Mouse (Mus musculus) neutrophil, adult 5-6 weeks (primary cell): ENCODE measurements around the gene Scamp1. TPM values are rescaled to one million over a fixed set of nuclear protein-coding genes. Genes with fewer than 3 reads are reported as not detected.

Experiments
- ATAC-seq: fragments of 151-379, 151-347 bp; 2 replicates; pipeline ENCODE4 v1.8.0; 2017; ENCODE audit warnings: mild to moderate bottlenecking, moderate TSS enrichment; ENCODE audit not compliant: insufficient number of reproducible peaks, poor library complexity, low FRiP score, severe bottlenecking; ENCODE audit errors: extremely low read depth
- total RNA-seq: library from RNA; stranded (forward); fragments of 200-1000 nt; gene quantifications from 2 replicates; pipeline ENCODE4 v1.2.3, GENCODE M21; 2017

The Scamp1 gene
- total RNA-seq, 1 experiment from 2014 or later, result 4.4 TPM

DNA sequence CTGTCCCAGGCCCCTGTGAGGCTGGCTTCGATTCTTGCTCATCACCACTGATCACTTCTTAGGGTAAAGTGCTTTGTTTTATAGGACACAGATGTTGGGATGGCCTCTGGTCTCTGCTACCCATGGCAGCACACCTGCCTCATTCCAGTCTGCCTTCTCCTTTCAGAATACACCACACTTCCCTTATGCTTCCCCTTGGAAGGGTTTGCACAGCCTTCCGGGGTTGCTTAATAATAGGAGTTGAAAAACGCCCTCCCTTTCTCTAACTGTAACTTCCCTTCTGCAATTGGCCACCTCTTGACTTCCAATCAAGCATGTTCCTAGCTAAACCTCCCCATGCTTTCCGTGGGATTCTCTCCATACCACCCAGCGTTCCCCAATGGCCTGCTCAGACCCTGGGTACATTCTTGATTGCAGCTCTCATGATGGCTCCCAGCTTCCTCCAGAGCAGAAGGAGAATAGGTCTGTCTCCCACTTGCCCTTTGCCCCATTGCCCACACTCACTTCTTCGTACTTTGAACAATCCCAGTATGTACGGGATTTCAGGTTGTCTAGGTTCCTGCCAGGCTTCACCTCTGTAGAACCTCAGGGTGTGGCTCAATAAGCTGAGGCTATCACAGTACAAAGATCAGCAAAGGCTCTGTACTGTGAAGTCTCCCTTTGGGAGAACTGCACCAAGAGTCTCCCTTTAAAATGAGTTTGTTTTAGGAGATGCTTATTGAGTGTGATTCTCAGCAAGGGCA lies 126.0 kb downstream of the Scamp1 start:
- no peak for ATAC-seq

DNA sequence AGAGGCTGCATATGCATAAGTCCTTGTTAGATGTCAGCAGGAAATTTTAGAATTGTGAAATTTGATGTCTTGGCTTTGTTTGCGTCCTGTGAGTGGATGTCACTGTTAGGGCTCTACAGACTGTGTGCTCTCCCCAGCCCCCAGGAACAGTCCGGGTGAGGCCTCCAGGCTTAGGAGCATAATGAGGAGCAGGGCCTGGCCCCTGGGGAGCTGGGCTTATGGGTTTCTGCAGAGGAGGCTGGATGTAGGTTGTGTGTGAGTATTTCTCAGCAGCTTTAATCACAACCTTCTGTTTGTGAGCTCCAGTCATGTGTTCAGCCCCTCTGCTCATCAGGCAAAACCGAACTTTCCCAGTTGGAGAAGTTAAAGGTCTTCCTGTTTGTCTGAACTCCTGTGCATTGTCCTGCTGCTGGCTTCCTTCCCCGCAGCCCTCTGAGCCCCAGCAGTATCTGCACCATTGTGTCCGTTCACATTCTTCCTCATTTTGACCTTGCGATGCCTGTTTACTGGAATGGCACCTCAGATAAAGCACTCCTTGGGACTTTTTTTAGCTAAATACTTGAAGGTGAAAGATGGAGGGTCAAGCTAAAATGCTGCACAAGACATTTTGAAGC lies 126.7 kb downstream of the Scamp1 start:
- ATAC-seq, result no peak

DNA sequence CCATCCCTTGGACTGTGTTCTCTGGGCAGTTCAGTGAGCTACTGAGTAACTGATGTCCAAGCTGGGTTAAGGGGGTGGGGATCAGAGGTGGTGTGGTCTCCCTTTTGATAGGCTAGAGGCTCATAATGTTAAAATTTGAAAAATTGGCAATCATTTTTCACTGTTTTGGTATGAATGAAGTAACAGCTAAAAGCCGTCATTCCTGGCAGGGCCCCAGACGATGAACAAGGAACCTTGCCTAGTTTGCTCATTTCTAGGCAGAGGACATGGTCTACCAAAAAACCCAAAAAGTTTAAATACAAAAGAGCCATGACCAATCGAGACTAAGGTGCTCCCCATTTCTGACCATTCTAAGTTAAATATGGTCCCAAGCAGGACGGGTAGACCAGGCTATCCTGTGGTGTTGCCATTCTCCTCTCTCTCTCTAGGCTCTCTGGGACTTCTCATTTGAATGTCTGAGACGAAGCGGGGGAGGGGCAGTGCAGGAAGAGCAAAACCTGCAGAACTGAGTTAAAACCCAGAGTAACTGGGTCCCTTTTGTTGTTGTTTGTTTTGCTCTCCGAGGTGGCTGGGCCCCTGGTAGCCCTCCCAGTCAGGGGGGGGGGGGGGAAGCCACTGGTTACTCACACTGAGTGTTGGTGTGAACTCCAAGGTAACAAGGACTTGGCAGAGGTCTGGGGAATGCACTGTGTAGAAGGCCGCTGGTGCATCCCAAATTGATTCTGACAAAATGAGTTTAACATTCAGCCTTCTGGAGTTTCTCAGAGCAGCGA lies 129.8 kb downstream of the Scamp1 start:
- ATAC-seq, result no peak

DNA sequence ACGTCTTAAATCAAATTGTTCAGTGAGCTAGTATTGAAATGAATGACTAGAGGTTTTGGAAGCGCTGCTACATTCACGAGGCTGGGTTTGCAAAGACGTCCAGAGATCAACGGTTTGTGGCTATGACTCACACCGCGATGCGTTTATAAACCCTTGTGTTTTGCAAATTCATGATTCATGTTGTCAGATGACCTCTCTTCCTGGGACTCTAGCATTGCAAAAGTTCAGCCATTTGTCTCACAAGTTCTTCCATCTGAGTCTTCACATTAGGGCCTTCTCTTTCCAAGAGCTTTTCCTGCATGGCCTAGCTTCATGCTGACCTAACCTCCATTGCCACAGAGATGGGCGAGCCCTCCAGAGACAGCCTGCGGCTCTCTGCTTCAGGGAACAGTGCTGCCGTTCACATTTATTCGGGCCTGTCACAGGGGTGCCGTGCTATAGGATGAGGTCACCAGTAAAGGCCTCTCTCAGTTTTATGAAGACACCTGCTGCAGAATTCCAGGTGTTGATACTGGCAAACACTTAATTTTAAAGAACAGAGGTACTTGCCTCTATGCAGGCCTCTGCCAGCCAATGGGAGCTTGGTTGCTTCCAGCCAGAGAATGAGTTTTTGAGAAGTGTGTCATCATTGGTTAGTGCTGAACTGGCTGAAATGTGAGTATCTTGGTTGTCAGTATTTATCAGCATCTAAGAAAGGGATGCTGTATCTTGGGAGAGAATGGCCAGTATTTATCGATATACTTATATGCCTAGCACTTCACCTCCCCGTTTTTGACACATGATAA lies 131.0 kb downstream of the Scamp1 start:
- ATAC-seq, result no peak; the same call in 1 of the 2 replicates

DNA sequence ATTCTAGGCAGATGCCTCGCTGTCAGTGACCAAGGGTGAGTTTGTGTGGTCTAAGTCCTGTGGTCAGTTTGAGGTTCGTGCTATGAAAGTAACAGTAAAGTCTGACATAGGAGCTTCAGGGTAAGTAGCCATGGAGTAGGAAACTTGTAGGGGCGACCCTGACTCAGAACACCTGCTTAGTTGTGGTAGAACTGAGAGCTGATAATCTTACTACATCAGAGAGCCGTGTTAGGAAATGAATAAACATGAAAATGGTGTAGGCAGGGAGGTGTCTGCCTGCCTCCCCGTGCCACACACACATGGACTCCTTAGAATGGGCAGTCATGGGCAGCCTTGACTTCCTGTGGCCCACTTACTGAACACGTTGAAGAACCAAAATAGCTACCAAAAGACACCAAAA lies 132.0 kb downstream of the Scamp1 start:
- ATAC-seq, result no peak

DNA sequence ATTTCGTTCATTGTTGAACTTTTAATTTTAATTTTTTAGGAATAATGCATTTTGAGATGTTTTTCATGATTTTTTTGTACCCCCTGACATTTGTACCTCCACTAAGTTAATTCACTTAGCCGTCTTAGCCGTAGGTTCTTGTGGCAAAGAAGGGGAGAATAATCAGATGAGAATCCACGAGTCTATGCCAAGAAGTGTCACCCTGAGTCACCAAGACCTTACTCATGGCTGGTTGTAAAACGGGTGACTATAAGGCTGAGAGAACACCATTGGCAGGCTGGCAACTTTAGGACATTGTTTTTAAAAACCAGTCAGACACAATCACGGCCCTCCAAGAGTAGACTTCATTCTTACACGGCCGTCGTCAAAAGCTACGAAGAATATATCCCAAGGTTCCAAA lies 132.8 kb downstream of the Scamp1 start:
- ATAC-seq, result no peak

Other genes starting within 250 kb of the Scamp1 start
- gene Lhfpl2, start 228.1 kb downstream of the Scamp1 start, total RNA-seq, result 0.23 and 0.86 TPM in 2 replicates
- 101 and 112 TPM in 2 replicates for gene Ap3b1, start 73.1 kb upstream of the Scamp1 start, total RNA-seq